Mouse (Mus musculus) frontal cortex, postnatal 25 days (tissue): Measurements from ENCODE around the gene Srsf2.
"Not testable (repeated sequence)": the region's sequence is repeated elsewhere in the genome, so short reads cannot be mapped to it uniquely, and the experiment has no call there.

Experiments
- DNase-seq, 2 experiments: peaks; one replicate each; pipeline ENCODE4 v3.0.0; 2022; ENCODE audit warnings: low spot score in 2 of 2

Gene Srsf2

GRCm38 (mm10) chr11:116827534-116828165 lies 25.2 kb downstream of the Srsf2 start, which contains the start of gene Mxra7:
Gene Mxra7, minus strand, starts transcription at chr11:116828046.
- peak in 1 of 2 experiments; percentile 41 for DNase-seq

- DNase-seq, result no peak
These were observed 26.1 kb downstream of the Srsf2 start for GRCm38 (mm10) chr11:116826550-116827504.

GRCm38 (mm10) chr11:116825230-116825629 lies 27.7 kb downstream of the Srsf2 start:
- no peak for DNase-seq

- DNase-seq, result not testable (repeated sequence)
These were observed 29.0 kb downstream of the Srsf2 start for GRCm38 (mm10) chr11:116823885-116824284.

- DNase-seq, result no peak
These were observed 29.6 kb downstream of the Srsf2 start for GRCm38 (mm10) chr11:116823255-116823654.

- DNase-seq, result no peak
These were observed 30.3 kb downstream of the Srsf2 start for GRCm38 (mm10) chr11:116822626-116823025.

GRCm38 (mm10) chr11:116822215-116822614 lies 30.7 kb downstream of the Srsf2 start:
- no peak for DNase-seq

GRCm38 (mm10) chr11:116821057-116821940 lies 31.6 kb downstream of the Srsf2 start:
- DNase-seq, result no peak

GRCm38 (mm10) chr11:116819932-116820593 lies 32.8 kb downstream of the Srsf2 start:
- no peak for DNase-seq

- DNase-seq, result no peak
These were observed 34.2 kb downstream of the Srsf2 start for GRCm38 (mm10) chr11:116818722-116819121.

- DNase-seq, result no peak
These were observed 35.3 kb downstream of the Srsf2 start for GRCm38 (mm10) chr11:116817567-116817966.

GRCm38 (mm10) chr11:116816769-116817168 lies 36.1 kb downstream of the Srsf2 start:
- no peak for DNase-seq

GRCm38 (mm10) chr11:116814884-116815415 lies 37.9 kb downstream of the Srsf2 start:
- no peak for DNase-seq

- DNase-seq, result no peak
These were observed 38.6 kb downstream of the Srsf2 start for GRCm38 (mm10) chr11:116814076-116814883.

- no peak for DNase-seq
These were observed 39.3 kb downstream of the Srsf2 start for GRCm38 (mm10) chr11:116813610-116814009.

- no peak for DNase-seq
These were observed 39.9 kb downstream of the Srsf2 start for GRCm38 (mm10) chr11:116812793-116813529.

- peak; percentile 37 to 58 for DNase-seq
These were observed 41.7 kb downstream of the Srsf2 start for GRCm38 (mm10) chr11:116810983-116811901.

- no peak for DNase-seq
These were observed 42.4 kb downstream of the Srsf2 start for GRCm38 (mm10) chr11:116810528-116810927.
